Mouse (Mus musculus): Measurements from ENCODE around the gene Rwdd3. TPM values are rescaled to one million over a fixed set of nuclear protein-coding genes. Genes with fewer than 3 reads are reported as not detected.

The Rwdd3 gene
- 22.8 and 22.9 TPM in 2 replicates for polyA plus RNA-seq (2015; fragmentation: Nextera tagmentation; extraction: Ambion mirVana)

- Histone ChIP-seq H3K27me3 (no peaks in the 10 kb centered on the region), H3K9ac (peak within 1 kb of the TSS; percentile 75), H3K4me1 (0 out of 2 replicates have a peak, but pooled peaks cover 8% of the 10 kb centered on the region), H3K36me3 (ENCODE audit: poor library complexity, severe bottlenecking) (no peaks in the 10 kb centered on the region), H3K4me3 (peak within 1 kb of the TSS; percentile 63), H3K27ac (no peak within 1 kb of the TSS), H3K9me3 (replicated peaks) (no peaks in the 10 kb centered on the region), H3K4me2 (peak within 1 kb of the TSS; percentile 77)
- ATAC-seq, result peak; percentile 93
- under 1% methylated on average over 39 of the region's 40 CpGs for WGBS
Measured at GRCm38 (mm10) chr3:121171243-121171871, at the start of gene Rwdd3. Gene Rwdd3, minus strand, starts transcription at chr3:121171695.

GRCm38 (mm10) chr3:121217011-121217410 is 45.5 kb upstream of the Rwdd3 start:
- no peaks in the 10 kb centered on the region for H3K27me3 ChIP-seq
- H3K4me1 ChIP-seq, result no peaks in the 10 kb centered on the region
- H3K27ac ChIP-seq, result no peak overlapping the region
- no peak overlapping the region for H3K9ac ChIP-seq
- ATAC-seq, result no peak
- no peaks in the 10 kb centered on the region for H3K36me3 ChIP-seq (ENCODE audit: poor library complexity, severe bottlenecking)
- no peak overlapping the region for H3K4me3 ChIP-seq
- 94% methylated on average over 6 of the region's 6 CpGs for WGBS
- no peak overlapping the region for H3K4me2 ChIP-seq
- H3K9me3 ChIP-seq (replicated peaks), result no peaks in the 10 kb centered on the region

GRCm38 (mm10) chr3:121213501-121213900 is 42.0 kb upstream of the Rwdd3 start:
- Histone ChIP-seq H3K27me3 (no peaks in the 10 kb centered on the region), H3K9ac (no peak overlapping the region), H3K4me3 (no peak overlapping the region), H3K4me1 (no peaks in the 10 kb centered on the region), H3K36me3 (ENCODE audit: poor library complexity, severe bottlenecking) (no peaks in the 10 kb centered on the region), H3K9me3 (replicated peaks) (no peaks in the 10 kb centered on the region), H3K27ac (no peak overlapping the region), H3K4me2 (no peak overlapping the region)
- no peak for ATAC-seq
- WGBS, result 77% methylated on average over 3 of the region's 3 CpGs

- Histone ChIP-seq H3K36me3 (ENCODE audit: poor library complexity, severe bottlenecking) (no peaks in the 10 kb centered on the region), H3K9ac (no peak overlapping the region), H3K4me3 (no peak overlapping the region), H3K9me3 (replicated peaks) (no peaks in the 10 kb centered on the region), H3K27me3 (no peaks in the 10 kb centered on the region), H3K4me2 (no peak overlapping the region), H3K4me1 (no peaks in the 10 kb centered on the region), H3K27ac (no peak overlapping the region)
- no peak for ATAC-seq
- 37% methylated on average over 1 of the region's 1 CpGs for WGBS
Measured at GRCm38 (mm10) chr3:121212156-121212555, 40.7 kb upstream of the Rwdd3 start.

- Histone ChIP-seq H3K4me1 (no peaks in the 10 kb centered on the region), H3K4me2 (no peak overlapping the region), H3K36me3 (ENCODE audit: poor library complexity, severe bottlenecking) (no peaks in the 10 kb centered on the region), H3K9me3 (replicated peaks) (no peaks in the 10 kb centered on the region), H3K9ac (no peak overlapping the region), H3K27ac (no peak overlapping the region), H3K4me3 (no peak overlapping the region), H3K27me3 (no peaks in the 10 kb centered on the region)
- WGBS, result 93% methylated on average over 5 of the region's 5 CpGs
- ATAC-seq, result no peak
Measured at GRCm38 (mm10) chr3:121208994-121209393, 37.5 kb upstream of the Rwdd3 start.

GRCm38 (mm10) chr3:121206202-121206882 is 34.8 kb upstream of the Rwdd3 start:
- no peak overlapping the region for H3K4me2 ChIP-seq
- H3K27ac ChIP-seq, result no peak overlapping the region
- no peak overlapping the region for H3K4me3 ChIP-seq
- H3K4me1 ChIP-seq, result no peaks in the 10 kb centered on the region
- H3K27me3 ChIP-seq, result no peaks in the 10 kb centered on the region
- ATAC-seq, result no peak
- H3K9me3 ChIP-seq (replicated peaks), result no peaks in the 10 kb centered on the region
- H3K36me3 ChIP-seq (ENCODE audit: poor library complexity, severe bottlenecking), result no peaks in the 10 kb centered on the region
- H3K9ac ChIP-seq, result no peak overlapping the region
- WGBS, result 88% methylated on average over 19 of the region's 19 CpGs

- Histone ChIP-seq H3K4me3 (no peak overlapping the region), H3K27ac (no peak overlapping the region), H3K9me3 (replicated peaks) (no peaks in the 10 kb centered on the region), H3K4me1 (no peaks in the 10 kb centered on the region), H3K9ac (no peak overlapping the region), H3K36me3 (ENCODE audit: poor library complexity, severe bottlenecking) (no peaks in the 10 kb centered on the region), H3K27me3 (no peaks in the 10 kb centered on the region), H3K4me2 (no peak overlapping the region)
- 86% methylated on average over 2 of the region's 2 CpGs for WGBS
- ATAC-seq, result no peak
Measured at GRCm38 (mm10) chr3:121202638-121203037, 31.1 kb upstream of the Rwdd3 start.

- Histone ChIP-seq H3K4me3 (no peak overlapping the region), H3K27me3 (no peaks in the 10 kb centered on the region), H3K4me1 (no peaks in the 10 kb centered on the region), H3K27ac (no peak overlapping the region), H3K36me3 (ENCODE audit: poor library complexity, severe bottlenecking) (no peaks in the 10 kb centered on the region), H3K9ac (no peak overlapping the region), H3K4me2 (no peak overlapping the region), H3K9me3 (replicated peaks) (no peaks in the 10 kb centered on the region)
- 71% methylated on average over 11 of the region's 11 CpGs for whole genome bisulfite sequencing
- no peak for ATAC-seq
Measured at GRCm38 (mm10) chr3:121201012-121201747, 29.7 kb upstream of the Rwdd3 start.

GRCm38 (mm10) chr3:121189199-121189598 is 17.7 kb upstream of the Rwdd3 start:
- no peak overlapping the region for H3K9ac ChIP-seq

GRCm38 (mm10) chr3:121187510-121187909 is 16.0 kb upstream of the Rwdd3 start:
- 93% methylated on average over 7 of the region's 7 CpGs for WGBS
- Histone ChIP-seq H3K27ac (no peak overlapping the region), H3K9ac (no peak overlapping the region), H3K4me3 (no peak overlapping the region), H3K4me2 (no peak overlapping the region), H3K4me1 (no peaks in the 10 kb centered on the region), H3K27me3 (no peaks in the 10 kb centered on the region), H3K9me3 (replicated peaks) (peaks cover 10% of the 10 kb centered on the region; the same call in 1 of the 2 replicates), H3K36me3 (ENCODE audit: poor library complexity, severe bottlenecking) (no peaks in the 10 kb centered on the region)
- ATAC-seq, result no peak

More at GRCm38 (mm10) chr3:121189199-121189598, 17.7 kb upstream of the Rwdd3 start:
- H3K9me3 ChIP-seq (replicated peaks), result peaks cover 10% of the 10 kb centered on the region; the same call in 1 of the 2 replicates
- no peaks in the 10 kb centered on the region for H3K27me3 ChIP-seq
- H3K27ac ChIP-seq, result no peak overlapping the region
- H3K4me3 ChIP-seq, result no peak overlapping the region
- H3K36me3 ChIP-seq (ENCODE audit: poor library complexity, severe bottlenecking), result no peaks in the 10 kb centered on the region
- H3K4me2 ChIP-seq, result no peak overlapping the region
- ATAC-seq, result no peak
- WGBS, result 91% methylated on average over 2 of the region's 2 CpGs
- no peaks in the 10 kb centered on the region for H3K4me1 ChIP-seq

- H3K9me3 ChIP-seq (replicated peaks), result peaks cover 10% of the 10 kb centered on the region; the same call in 1 of the 2 replicates
- no peak for ATAC-seq
- no peaks in the 10 kb centered on the region for H3K27me3 ChIP-seq
- no peak overlapping the region for H3K27ac ChIP-seq
- H3K4me3 ChIP-seq, result no peak overlapping the region
- H3K4me1 ChIP-seq, result no peaks in the 10 kb centered on the region
- no peak overlapping the region for H3K4me2 ChIP-seq
- no peaks in the 10 kb centered on the region for H3K36me3 ChIP-seq (ENCODE audit: poor library complexity, severe bottlenecking)
- H3K9ac ChIP-seq, result no peak overlapping the region
- 85% methylated on average over 3 of the region's 3 CpGs for WGBS
Measured at GRCm38 (mm10) chr3:121186925-121187324, 15.4 kb upstream of the Rwdd3 start.

- H3K4me3 ChIP-seq, result no peak overlapping the region
- 90% methylated on average over 3 of the region's 3 CpGs for WGBS
- no peak overlapping the region for H3K27ac ChIP-seq
- no peaks in the 10 kb centered on the region for H3K27me3 ChIP-seq
- no peaks in the 10 kb centered on the region for H3K36me3 ChIP-seq (ENCODE audit: poor library complexity, severe bottlenecking)
- H3K9me3 ChIP-seq (replicated peaks), result peaks cover 10% of the 10 kb centered on the region; the same call in 1 of the 2 replicates
- ATAC-seq, result no peak
- no peaks in the 10 kb centered on the region for H3K4me1 ChIP-seq
- H3K9ac ChIP-seq, result no peak overlapping the region
- H3K4me2 ChIP-seq, result no peak overlapping the region
Measured at GRCm38 (mm10) chr3:121185197-121185596, 13.7 kb upstream of the Rwdd3 start.
